Mouse (Mus musculus) liver, adult (tissue): ENCODE data around the gene Wdr34.

Source experiments
- GATA4 ChIP-seq: IDR thresholded peaks from 2 replicates; pipeline ENCODE4 v1.6.1; 2014; ENCODE audit warnings: mild to moderate bottlenecking, low read length; ENCODE audit not compliant: insufficient replicate concordance

Gene Wdr34

GRCm38 (mm10) chr2:30048699-30049388 lies at the start of gene Wdr34:
Gene Wdr34 (minus strand): TSS chr2:30048881.
- no peak; the same call in 1 of the 2 replicates for TF ChIP-seq GATA4

- no peak for TF ChIP-seq GATA4
Measured at GRCm38 (mm10) chr2:30095882-30096527, 47.3 kb upstream of the Wdr34 start.

GRCm38 (mm10) chr2:30094208-30094588 lies 45.5 kb upstream of the Wdr34 start:
- TF ChIP-seq GATA4: no peak

- TF ChIP-seq GATA4: no peak
Measured at GRCm38 (mm10) chr2:30093471-30094207, 45.0 kb upstream of the Wdr34 start, which contains the start of gene Zdhhc12. Gene Zdhhc12 (minus strand): TSS chr2:30093648.

- TF ChIP-seq GATA4: no peak
Measured at GRCm38 (mm10) chr2:30092280-30092918, 43.7 kb upstream of the Wdr34 start.

GRCm38 (mm10) chr2:30091521-30091920 lies 42.8 kb upstream of the Wdr34 start:
- TF ChIP-seq GATA4: no peak

- TF ChIP-seq GATA4: no peak
Measured at GRCm38 (mm10) chr2:30087310-30087709, 38.6 kb upstream of the Wdr34 start.

- TF ChIP-seq GATA4: no peak
Measured at GRCm38 (mm10) chr2:30084632-30085031, 36.0 kb upstream of the Wdr34 start.

GRCm38 (mm10) chr2:30084113-30084512 lies 35.4 kb upstream of the Wdr34 start:
- TF ChIP-seq GATA4: no peak

- no peak for TF ChIP-seq GATA4
Measured at GRCm38 (mm10) chr2:30080181-30080800, 31.6 kb upstream of the Wdr34 start.

GRCm38 (mm10) chr2:30078760-30079159 lies 30.1 kb upstream of the Wdr34 start:
- no peak for TF ChIP-seq GATA4

- no peak for TF ChIP-seq GATA4
Measured at GRCm38 (mm10) chr2:30078349-30078712, 29.6 kb upstream of the Wdr34 start.

- TF ChIP-seq GATA4: no peak
Measured at GRCm38 (mm10) chr2:30077502-30078348, 29.0 kb upstream of the Wdr34 start, which contains the start of gene Pkn3. Gene Pkn3 (plus strand): TSS chr2:30077684.

GRCm38 (mm10) chr2:30076959-30077358 lies 28.3 kb upstream of the Wdr34 start:
- no peak for TF ChIP-seq GATA4
